Mouse (Mus musculus) neural tube, embryonic 15.5 days (tissue): ENCODE measurements around the gene Arhgap28. TPM values are rescaled to one million over a fixed set of nuclear protein-coding genes. Genes with fewer than 3 reads are reported as not detected.

Experiments
- ATAC-seq: fragments of 200-750 bp; cut with Nextera tagmentation; 2 replicates; pipeline ENCODE4 v1.8.0; 2017; ENCODE audit warnings: mild to moderate bottlenecking, moderate TSS enrichment, moderate library complexity; ENCODE audit not compliant: low FRiP score
- H3K27ac ChIP-seq: fragments of 300-500 bp; sonication (generic); replicated peaks from 2 replicates; pipeline ENCODE4 v1.5.1; 2015; ENCODE audit warnings: mild to moderate bottlenecking, inconsistent platforms
- H3K27me3 ChIP-seq: fragments of 300-500 bp; sonication (generic); replicated peaks from 2 replicates; pipeline ENCODE4 v1.6.1; 2015; ENCODE audit warnings: inconsistent platforms
- H3K36me3 ChIP-seq: fragments of 300-500 bp; sonication (generic); 2 replicates; pipeline ENCODE4 v1.6.1; 2015; ENCODE audit warnings: inconsistent platforms
- H3K4me1 ChIP-seq: fragments of 300-500 bp; sonication (generic); 2 replicates; pipeline ENCODE4 v1.6.1; 2015; ENCODE audit warnings: inconsistent platforms
- H3K4me2 ChIP-seq: fragments of 300-500 bp; sonication (generic); 2 replicates; pipeline ENCODE4 v1.6.1; 2015; ENCODE audit warnings: inconsistent platforms, mild to moderate bottlenecking, moderate library complexity
- H3K4me3 ChIP-seq: fragments of 300-500 bp; sonication (generic); replicated peaks from 2 replicates; pipeline ENCODE4 v1.5.1; 2015; ENCODE audit warnings: mild to moderate bottlenecking, inconsistent platforms
- H3K9ac ChIP-seq: fragments of 300-500 bp; sonication (generic); replicated peaks from 2 replicates; pipeline ENCODE4 v1.6.1; 2015; ENCODE audit warnings: mild to moderate bottlenecking, inconsistent platforms
- H3K9me3 ChIP-seq: fragments of 300-500 bp; sonication (generic); replicated peaks from 2 replicates; pipeline ENCODE4 v1.6.1; 2016; ENCODE audit warnings: inconsistent platforms
- WGBS: fragments of 180-500 bp; shearing (Covaris S2); methylation state at CpG from one replicate; pipeline ENCODE4 v1.1.7; 2015; ENCODE audit warnings: mixed read lengths; 5-methylcytosine and 5-hydroxymethylcytosine counted together
- polyA plus RNA-seq: library from polyadenylated mRNA; unstranded; fragments of >200 nt; fragmentation: Nextera tagmentation; extraction: Ambion mirVana; gene quantifications from 2 replicates; pipeline ENCODE4 v1.2.1, GENCODE M21; 2015

Arhgap28 gene
- polyA plus RNA-seq, 1 experiment from 2014 or later, result 8.9 TPM

DNA sequence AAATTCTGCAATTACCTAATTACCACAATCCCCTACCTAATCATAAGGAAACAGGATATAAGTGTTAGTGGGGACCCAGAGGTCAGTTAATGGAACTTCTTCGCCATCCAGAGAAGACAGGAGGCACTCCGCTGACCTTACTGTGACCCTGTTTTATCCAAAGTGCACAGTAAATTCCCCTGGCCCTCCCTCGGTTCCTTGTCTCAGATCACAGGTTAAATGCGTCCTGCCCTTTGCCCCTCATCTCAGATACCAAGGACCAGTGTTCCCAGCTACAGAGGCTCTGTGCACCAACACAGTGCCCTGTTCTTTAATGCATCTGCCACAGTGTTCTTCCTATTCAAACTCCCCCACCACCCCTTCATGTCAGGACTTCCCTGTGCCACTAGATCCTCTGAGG is 18.4 kb downstream of the Arhgap28 start:
- Histone ChIP-seq H3K36me3 (no peaks in the 10 kb centered on the region), H3K4me2 (no peak overlapping the region), H3K9ac (no peak overlapping the region), H3K4me3 (no peak overlapping the region), H3K27ac (no peak overlapping the region), H3K9me3 (no peaks in the 10 kb centered on the region), H3K4me1 (peaks cover 9% of the 10 kb centered on the region; the same call in 1 of the 2 replicates), H3K27me3 (no peaks in the 10 kb centered on the region)
- no peak for ATAC-seq
- WGBS, result 56% methylated on average over 4 of the region's 4 CpGs

DNA sequence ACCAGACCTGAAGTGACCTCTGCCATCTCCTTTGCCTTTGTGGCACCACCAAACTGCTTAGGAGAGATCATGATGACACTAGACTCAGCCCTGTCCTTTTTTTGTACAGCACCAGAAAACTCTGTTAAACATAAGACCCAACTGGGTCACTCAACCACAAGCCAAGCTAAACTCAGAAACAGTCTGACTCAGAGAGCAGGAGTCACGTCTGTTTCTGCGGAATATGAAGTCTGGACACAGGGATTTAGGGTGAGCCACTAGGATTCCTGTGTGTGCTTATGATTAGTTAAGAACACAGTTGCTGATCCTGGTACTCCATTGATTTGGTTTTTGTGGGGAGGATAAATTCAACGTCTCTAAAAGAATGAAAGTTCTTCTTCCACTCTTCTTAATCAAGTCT is 23.3 kb downstream of the Arhgap28 start:
- Histone ChIP-seq H3K36me3 (no peaks in the 10 kb centered on the region), H3K9ac (no peak overlapping the region), H3K4me3 (no peak overlapping the region), H3K4me1 (no peaks in the 10 kb centered on the region), H3K27ac (no peak overlapping the region), H3K27me3 (no peaks in the 10 kb centered on the region), H3K4me2 (no peak overlapping the region), H3K9me3 (no peaks in the 10 kb centered on the region)
- WGBS, result 90% methylated on average over 3 of the region's 3 CpGs
- no peak for ATAC-seq

DNA sequence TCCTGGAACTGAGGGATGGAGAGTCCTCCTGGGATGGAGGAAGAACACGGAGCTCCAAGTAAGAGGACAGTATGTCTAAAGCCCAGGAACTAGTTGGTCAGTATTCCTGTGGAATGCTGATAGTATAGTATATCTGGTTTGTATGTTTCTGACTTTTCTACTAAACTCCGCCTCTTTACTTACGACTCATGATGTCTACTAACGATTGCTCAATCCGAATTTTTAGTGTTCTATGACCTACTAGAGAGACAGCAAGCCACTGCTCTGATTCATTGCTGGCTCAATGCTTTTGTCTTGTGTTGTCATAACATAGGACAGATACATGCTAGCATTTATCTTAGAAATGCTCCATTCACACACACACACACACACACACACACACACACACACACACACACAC is 24.7 kb downstream of the Arhgap28 start:
- Histone ChIP-seq H3K9me3 (no peaks in the 10 kb centered on the region), H3K4me3 (no peak overlapping the region), H3K9ac (no peak overlapping the region), H3K27me3 (no peaks in the 10 kb centered on the region), H3K36me3 (no peaks in the 10 kb centered on the region), H3K27ac (no peak overlapping the region), H3K4me1 (0 out of 2 replicates have a peak, but pooled peaks cover 3% of the 10 kb centered on the region), H3K4me2 (no peak overlapping the region)
- no peak for ATAC-seq
- 88% methylated on average over 5 of the region's 5 CpGs for WGBS

DNA sequence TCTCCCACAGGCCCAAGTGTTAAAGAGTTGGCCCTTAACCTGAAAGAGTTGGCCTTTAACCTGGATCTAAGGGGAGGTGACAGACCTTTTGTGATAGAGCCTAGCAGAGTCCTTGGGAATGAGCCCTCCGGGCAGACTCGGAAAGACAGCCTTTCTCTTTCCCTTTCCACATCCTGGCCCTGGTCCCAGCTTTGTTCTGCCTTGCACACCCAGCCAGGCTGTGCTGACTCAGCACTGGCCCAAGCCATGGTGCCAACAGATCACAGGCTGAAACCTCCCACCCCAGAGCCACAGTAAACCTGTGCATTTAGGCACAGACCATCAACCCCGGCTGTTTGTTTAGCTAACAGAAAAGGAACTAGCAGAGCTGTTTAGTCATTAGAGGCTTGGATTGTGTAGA is 25.1 kb downstream of the Arhgap28 start:
- Histone ChIP-seq H3K27me3 (no peaks in the 10 kb centered on the region), H3K4me2 (no peak overlapping the region), H3K27ac (no peak overlapping the region), H3K9ac (no peak overlapping the region), H3K36me3 (no peaks in the 10 kb centered on the region), H3K4me1 (0 out of 2 replicates have a peak, but pooled peaks cover 3% of the 10 kb centered on the region), H3K9me3 (no peaks in the 10 kb centered on the region), H3K4me3 (no peak overlapping the region)
- no peak for ATAC-seq
- WGBS, result 62% methylated on average over 3 of the region's 3 CpGs

DNA sequence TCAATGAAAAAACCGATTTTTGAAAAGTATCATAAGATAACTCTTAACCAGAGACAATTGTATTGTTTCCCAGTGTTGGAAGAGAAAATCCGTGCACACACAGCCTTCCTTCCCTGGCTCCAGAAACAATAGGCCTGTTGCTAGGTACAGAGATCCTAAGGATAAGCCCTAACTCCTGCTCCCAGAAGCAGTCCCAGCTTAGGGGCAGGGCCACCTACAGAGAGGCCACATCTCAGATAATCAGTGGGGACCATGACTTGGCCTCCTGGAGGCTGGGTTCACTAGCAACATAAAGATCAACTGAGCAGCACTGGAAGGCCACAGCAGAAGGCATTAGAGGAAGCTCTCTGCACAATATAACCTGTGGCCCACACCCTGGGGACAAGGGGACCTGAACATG is 27.5 kb downstream of the Arhgap28 start:
- Histone ChIP-seq H3K4me1 (0 out of 2 replicates have a peak, but pooled peaks cover 3% of the 10 kb centered on the region), H3K36me3 (no peaks in the 10 kb centered on the region), H3K4me2 (no peak overlapping the region), H3K9ac (no peak overlapping the region), H3K27ac (no peak overlapping the region), H3K27me3 (no peaks in the 10 kb centered on the region), H3K9me3 (no peaks in the 10 kb centered on the region), H3K4me3 (no peak overlapping the region)
- no peak for ATAC-seq
- WGBS, result 40% methylated on average over 2 of the region's 2 CpGs

DNA sequence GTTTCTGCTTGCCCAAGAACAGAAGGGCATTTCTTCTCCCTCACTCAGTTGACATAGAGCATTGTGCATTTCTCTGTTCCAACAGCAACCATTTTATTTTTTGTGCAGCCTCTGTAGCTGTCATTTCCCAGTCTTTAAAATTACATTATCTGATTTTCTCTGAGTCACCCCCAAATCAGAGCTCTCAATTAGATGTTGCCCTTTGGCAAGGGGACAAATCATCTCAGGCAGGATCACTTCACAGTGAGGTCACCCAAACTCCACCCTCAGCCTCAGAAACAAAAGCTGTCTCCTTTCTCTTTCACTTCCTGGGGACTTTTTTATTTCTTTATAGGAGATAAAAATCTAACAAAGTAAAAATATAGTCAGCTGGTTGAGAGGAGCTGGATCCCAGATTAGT is 27.9 kb downstream of the Arhgap28 start:
- H3K9ac ChIP-seq, result no peak overlapping the region
- no peak for ATAC-seq

DNA sequence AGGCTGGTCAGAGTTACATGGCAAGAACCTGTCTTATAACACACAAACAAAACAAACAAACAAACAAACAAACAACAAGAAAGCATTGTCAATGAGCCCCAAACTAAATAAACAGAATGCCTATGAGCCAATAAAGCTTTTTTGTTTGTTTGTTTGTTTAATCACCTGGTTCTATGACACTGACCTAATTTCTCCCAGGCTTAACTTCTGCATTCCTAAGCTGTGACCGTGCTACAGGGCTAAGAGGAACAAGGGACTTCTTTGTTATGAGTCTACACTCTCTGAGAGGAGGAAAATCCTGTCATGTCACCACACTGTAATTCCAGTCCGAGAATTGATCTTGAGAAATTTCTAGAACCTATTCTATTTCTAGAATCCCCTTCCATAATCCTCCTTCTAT is 29.2 kb downstream of the Arhgap28 start:
- H3K27ac ChIP-seq, result no peak overlapping the region
- no peak overlapping the region for H3K9ac ChIP-seq
- H3K9me3 ChIP-seq, result no peaks in the 10 kb centered on the region
- H3K4me3 ChIP-seq, result no peak overlapping the region
- H3K4me1 ChIP-seq, result 0 out of 2 replicates have a peak, but pooled peaks cover 3% of the 10 kb centered on the region
- ATAC-seq, result no peak
- H3K4me2 ChIP-seq, result no peak overlapping the region
- 77% methylated on average over 2 of the region's 2 CpGs for WGBS
- H3K36me3 ChIP-seq, result no peaks in the 10 kb centered on the region
- H3K27me3 ChIP-seq, result no peaks in the 10 kb centered on the region

More for the DNA sequence above, 27.9 kb downstream of the Arhgap28 start:
- H3K9me3 ChIP-seq, result no peaks in the 10 kb centered on the region
- no peak overlapping the region for H3K4me2 ChIP-seq
- 0 out of 2 replicates have a peak, but pooled peaks cover 3% of the 10 kb centered on the region for H3K4me1 ChIP-seq
- H3K36me3 ChIP-seq, result no peaks in the 10 kb centered on the region
- H3K4me3 ChIP-seq, result no peak overlapping the region
- H3K27ac ChIP-seq, result no peak overlapping the region
- H3K27me3 ChIP-seq, result no peaks in the 10 kb centered on the region

DNA sequence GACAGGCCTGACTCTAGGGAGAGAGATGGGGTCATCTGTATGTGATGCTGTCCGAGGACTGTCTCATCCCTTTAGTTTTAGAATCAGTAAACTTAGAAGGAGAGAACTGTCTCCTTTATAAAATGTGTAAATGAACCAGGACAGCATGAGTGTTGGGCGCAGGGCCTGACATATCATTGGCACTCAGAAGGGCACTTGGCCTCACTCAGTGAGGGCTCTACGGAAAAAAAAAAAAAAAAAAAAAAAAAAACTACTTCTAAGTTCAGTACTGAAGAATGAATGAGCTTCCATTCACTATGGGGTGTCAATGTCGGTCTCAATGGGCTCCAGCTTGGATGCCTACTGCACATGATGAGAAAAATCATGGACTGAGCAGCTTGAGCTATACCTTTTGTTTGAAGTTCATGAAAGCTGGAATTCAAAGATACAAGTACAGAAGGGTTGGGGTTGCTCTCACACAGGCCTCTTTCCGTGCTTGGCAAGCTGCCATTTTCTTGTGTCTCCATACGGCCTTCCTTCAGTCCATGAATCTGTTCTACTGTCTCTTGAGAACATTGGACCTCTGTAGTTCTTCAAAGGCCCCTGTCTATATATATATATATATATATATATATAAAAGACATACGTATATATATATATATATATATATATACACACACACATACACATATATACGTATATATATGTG is 36.9 kb downstream of the Arhgap28 start:
- Histone ChIP-seq H3K4me3 (no peak overlapping the region), H3K27me3 (no peaks in the 10 kb centered on the region), H3K9me3 (no peaks in the 10 kb centered on the region), H3K27ac (no peak overlapping the region), H3K36me3 (no peaks in the 10 kb centered on the region), H3K4me2 (no peak overlapping the region), H3K4me1 (no peaks in the 10 kb centered on the region), H3K9ac (no peak overlapping the region)
- 78% methylated on average over 8 of the region's 8 CpGs for WGBS
- no peak for ATAC-seq

DNA sequence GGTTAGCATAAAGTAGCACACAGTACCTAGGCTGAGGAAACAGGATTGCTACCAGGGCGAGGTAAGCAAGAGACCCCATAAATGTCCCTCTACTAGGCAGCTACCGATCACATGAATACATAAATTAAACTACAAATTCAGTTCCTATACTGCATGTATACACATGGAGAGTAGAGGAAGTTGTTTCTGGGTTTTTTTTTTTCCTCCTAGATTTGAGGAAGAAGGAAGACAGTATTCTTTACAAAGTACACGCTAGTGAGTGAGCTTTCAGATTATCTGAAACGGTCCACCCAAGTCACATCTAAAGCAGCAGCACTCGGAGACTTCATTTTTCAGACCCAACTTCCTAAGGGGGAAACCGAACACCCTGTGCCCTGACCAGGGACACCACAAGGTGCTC is 41.1 kb downstream of the Arhgap28 start:
- ATAC-seq, result no peak
- Histone ChIP-seq H3K27me3 (no peaks in the 10 kb centered on the region), H3K4me2 (no peak overlapping the region), H3K4me1 (no peaks in the 10 kb centered on the region), H3K27ac (no peak overlapping the region), H3K4me3 (no peak overlapping the region), H3K36me3 (no peaks in the 10 kb centered on the region), H3K9me3 (no peaks in the 10 kb centered on the region), H3K9ac (no peak overlapping the region)
- WGBS, result 93% methylated on average over 6 of the region's 6 CpGs

DNA sequence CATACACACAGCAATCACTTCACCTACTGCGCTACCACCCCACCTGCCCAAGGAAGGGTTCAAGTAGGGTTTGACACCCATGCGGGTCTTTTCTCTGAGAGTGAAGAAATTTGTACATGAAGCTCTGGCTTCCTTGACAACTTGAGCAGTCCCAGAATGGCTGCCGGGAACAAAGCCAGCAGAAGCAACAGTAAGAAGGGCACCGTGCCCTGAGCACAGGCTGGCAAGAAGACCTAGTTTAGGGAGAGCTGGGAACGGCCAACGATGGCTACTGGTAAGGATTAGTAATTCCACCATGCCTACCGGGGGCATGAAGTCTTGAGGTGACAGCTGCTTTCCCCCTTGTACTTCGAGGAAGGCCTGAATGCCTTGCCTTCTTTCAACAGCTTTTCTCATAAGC is 41.9 kb downstream of the Arhgap28 start:
- Histone ChIP-seq H3K4me2 (no peak overlapping the region), H3K4me1 (no peaks in the 10 kb centered on the region), H3K9ac (no peak overlapping the region), H3K27me3 (no peaks in the 10 kb centered on the region), H3K36me3 (no peaks in the 10 kb centered on the region), H3K9me3 (no peaks in the 10 kb centered on the region), H3K4me3 (no peak overlapping the region), H3K27ac (no peak overlapping the region)
- ATAC-seq, result no peak
- 83% methylated on average over 8 of the region's 8 CpGs for WGBS

DNA sequence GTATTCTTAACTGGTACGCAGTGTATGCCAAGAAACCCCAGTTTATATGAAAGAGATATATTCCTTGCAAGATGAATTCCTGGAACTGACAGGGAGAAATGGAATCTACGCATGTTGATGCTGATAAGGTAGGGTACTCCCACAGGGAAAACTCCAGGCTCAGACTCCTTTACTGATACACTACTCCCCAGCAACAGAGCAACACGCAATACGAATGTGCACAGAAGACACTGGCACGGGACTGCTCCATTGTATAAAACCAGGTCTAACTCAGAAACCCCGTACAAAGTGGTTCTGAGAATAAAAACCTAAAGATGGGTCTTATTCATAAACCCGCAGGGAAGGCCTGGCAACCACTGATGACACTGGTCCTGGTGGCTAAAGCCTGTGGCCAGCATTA is 45.0 kb downstream of the Arhgap28 start:
- WGBS, result 95% methylated on average over 7 of the region's 7 CpGs
- H3K9ac ChIP-seq, result no peak overlapping the region
- ATAC-seq, result no peak
- no peaks in the 10 kb centered on the region for H3K9me3 ChIP-seq
- no peaks in the 10 kb centered on the region for H3K36me3 ChIP-seq
- H3K4me1 ChIP-seq, result 0 out of 2 replicates have a peak, but pooled peaks cover 3% of the 10 kb centered on the region
- no peaks in the 10 kb centered on the region for H3K27me3 ChIP-seq
- H3K4me2 ChIP-seq, result no peak overlapping the region
- H3K4me3 ChIP-seq, result no peak overlapping the region
- H3K27ac ChIP-seq, result no peak overlapping the region

DNA sequence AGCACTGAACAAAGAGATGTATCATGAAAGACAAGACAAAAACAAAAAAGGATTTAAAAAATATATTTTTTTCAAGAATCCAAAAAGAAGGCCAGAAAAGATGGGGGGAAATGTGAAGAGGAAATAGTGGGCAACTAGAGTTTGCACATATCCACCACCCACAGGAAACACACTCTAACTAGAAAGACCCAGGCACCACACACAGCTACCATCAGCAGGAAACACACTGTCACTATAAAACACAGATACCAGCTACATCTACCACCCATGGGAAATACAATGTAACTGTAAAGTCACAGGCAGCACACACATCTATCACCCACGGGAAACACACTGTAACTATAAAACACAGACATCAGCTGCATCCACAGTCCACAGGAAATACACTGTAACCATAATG is 46.3 kb downstream of the Arhgap28 start:
- 77% methylated on average over 1 of the region's 1 CpGs for WGBS
- no peak overlapping the region for H3K27ac ChIP-seq
- H3K4me1 ChIP-seq, result 0 out of 2 replicates have a peak, but pooled peaks cover 7% of the 10 kb centered on the region
- no peaks in the 10 kb centered on the region for H3K27me3 ChIP-seq
- H3K36me3 ChIP-seq, result no peaks in the 10 kb centered on the region
- H3K9ac ChIP-seq, result no peak overlapping the region
- H3K4me3 ChIP-seq, result no peak overlapping the region
- H3K4me2 ChIP-seq, result no peak overlapping the region
- ATAC-seq, result no peak
- H3K9me3 ChIP-seq, result no peaks in the 10 kb centered on the region
